Mouse (Mus musculus) limb, embryonic 14.5 days (tissue): ENCODE results near the gene Cox10. TPM values are rescaled to one million over a fixed set of nuclear protein-coding genes. Genes with fewer than 3 reads are reported as not detected.

Source experiments
- ATAC-seq: fragments of 200-750 bp; cut with Nextera tagmentation; 2 replicates; pipeline ENCODE4 v1.8.0; 2017; ENCODE audit warnings: low read depth, moderate number of reproducible peaks, moderate TSS enrichment; ENCODE audit not compliant: low FRiP score
- DNase-seq: peaks from one replicate; pipeline ENCODE4 v3.0.0-alpha.2; 2015; ENCODE audit warnings: low spot score
- H3K27ac ChIP-seq: fragments of 300-500 bp; sonication (generic); replicated peaks from 2 replicates; pipeline ENCODE4 v1.5.1; 2014; ENCODE audit warnings: low read depth, mild to moderate bottlenecking, low read length, moderate library complexity, mixed read lengths
- H3K27me3 ChIP-seq: fragments of 300-500 bp; sonication (generic); 2 replicates; pipeline ENCODE4 v1.6.1; 2014; ENCODE audit warnings: low read length, mixed read lengths; ENCODE audit not compliant: control insufficient read depth, insufficient read depth
- H3K36me3 ChIP-seq: fragments of 300-500 bp; sonication (generic); 2 replicates; pipeline ENCODE4 v1.6.1; 2014; ENCODE audit warnings: mild to moderate bottlenecking, low read length, moderate library complexity, mixed read lengths; ENCODE audit not compliant: control insufficient read depth, insufficient read depth
- H3K4me1 ChIP-seq: fragments of 300-500 bp; sonication (generic); 2 replicates; pipeline ENCODE4 v1.6.1; 2014; ENCODE audit warnings: antibody characterized with exemption, low read length, mixed read lengths; ENCODE audit not compliant: control insufficient read depth, insufficient read depth
- H3K4me2 ChIP-seq: fragments of 300-500 bp; sonication (generic); replicated peaks from 2 replicates; pipeline ENCODE4 v1.6.1; 2014; ENCODE audit warnings: low read depth, mild to moderate bottlenecking, low read length, moderate library complexity; ENCODE audit not compliant: severe bottlenecking
- H3K4me3 ChIP-seq: fragments of 300-500 bp; sonication (generic); replicated peaks from 2 replicates; pipeline ENCODE4 v1.5.1; 2014; ENCODE audit warnings: low read length
- H3K9ac ChIP-seq: fragments of 300-500 bp; sonication (generic); 2 replicates; pipeline ENCODE4 v1.6.1; 2014; ENCODE audit warnings: mild to moderate bottlenecking, low read depth, low read length, moderate library complexity; ENCODE audit not compliant: severe bottlenecking
- H3K9me3 ChIP-seq: fragments of 300-500 bp; sonication (generic); 2 replicates; pipeline ENCODE4 v1.6.1; 2016; ENCODE audit warnings: low read length; ENCODE audit not compliant: control insufficient read depth
- POLR2A ChIP-seq: fragments of 200-500 bp; IDR thresholded peaks from 2 replicates; pipeline ENCODE4 v1.8.0; 2012; ENCODE audit warnings: inconsistent platforms, mild to moderate bottlenecking, moderate library complexity, borderline replicate concordance; ENCODE audit not compliant: insufficient read depth, insufficient read length; ENCODE audit errors: extremely low read depth
- WGBS: fragments of 180-500 bp; shearing (Covaris S2); extraction: QIAGEN DNeasy Blood & Tissue Kit; methylation state at CpG from one replicate; pipeline ENCODE4 v1.1.7; 2014; 5-methylcytosine and 5-hydroxymethylcytosine counted together
- polyA plus RNA-seq, 2 experiments: library from polyadenylated mRNA; depleted of rRNA in 1 of 2; stranded (reverse) in 1 of 2; unstranded in 1 of 2; fragments of >200 nt; fragmentation: Nextera tagmentation in 1 of 2; extraction: Ambion mirVana in 1 of 2; gene quantifications; 2 replicates each; pipeline versions ENCODE4 v1.2.1 to v1.2.3; 2012 to 2014

The Cox10 gene
- polyA plus RNA-seq, 2 experiments = 13.3 to 20.6 TPM

- WGBS = 50% methylated on average over 11 of the region's 11 CpGs
Observed at GRCm38 (mm10) chr11:63969205-63969910, 109.9 kb downstream of the Cox10 start.

GRCm38 (mm10) chr11:63968388-63969035 is 110.8 kb downstream of the Cox10 start:
- Histone ChIP-seq H3K9me3 (no peaks in the 10 kb centered on the region), H3K27ac (no peak overlapping the region), H3K27me3 (no peaks in the 10 kb centered on the region), H3K4me1 (peaks cover 15% of the 10 kb centered on the region), H3K9ac (no peak overlapping the region), H3K4me3 (no peak overlapping the region), H3K4me2 (no peak overlapping the region), H3K36me3 (peaks cover 5% of the 10 kb centered on the region; the same call in 1 of the 2 replicates)
- ATAC-seq (no peak), DNase-seq (no peak)
- TF ChIP-seq POLR2A = no peak
- 55% methylated on average over 3 of the region's 3 CpGs for WGBS

More at GRCm38 (mm10) chr11:63969205-63969910, 109.9 kb downstream of the Cox10 start:
- Histone ChIP-seq H3K27ac (no peak overlapping the region), H3K4me2 (no peak overlapping the region), H3K9ac (no peak overlapping the region), H3K9me3 (no peaks in the 10 kb centered on the region), H3K27me3 (no peaks in the 10 kb centered on the region), H3K36me3 (0 out of 2 replicates have a peak, but pooled peaks cover 5% of the 10 kb centered on the region), H3K4me1 (peaks cover 15% of the 10 kb centered on the region), H3K4me3 (no peak overlapping the region)
- TF ChIP-seq POLR2A = no peak
- ATAC-seq (no peak), DNase-seq (no peak)

- Histone ChIP-seq H3K27ac (no peak overlapping the region), H3K4me2 (no peak overlapping the region), H3K4me1 (peaks cover 15% of the 10 kb centered on the region), H3K27me3 (no peaks in the 10 kb centered on the region), H3K36me3 (peaks cover 9% of the 10 kb centered on the region), H3K4me3 (no peak overlapping the region), H3K9me3 (no peaks in the 10 kb centered on the region), H3K9ac (no peak overlapping the region)
- DNase-seq = no peak
- 56% methylated on average over 9 of the region's 9 CpGs for WGBS
- ATAC-seq = no peak
- no peak for TF ChIP-seq POLR2A
Observed at GRCm38 (mm10) chr11:63967641-63968387, 111.5 kb downstream of the Cox10 start.

GRCm38 (mm10) chr11:63965437-63965836 is 113.8 kb downstream of the Cox10 start:
- Histone ChIP-seq H3K4me2 (no peak overlapping the region), H3K9me3 (no peaks in the 10 kb centered on the region), H3K27me3 (no peaks in the 10 kb centered on the region), H3K9ac (no peak overlapping the region), H3K4me1 (peaks cover 15% of the 10 kb centered on the region), H3K4me3 (no peak overlapping the region), H3K36me3 (peaks cover 9% of the 10 kb centered on the region), H3K27ac (no peak overlapping the region)
- DNase-seq (no peak), ATAC-seq (no peak)
- no peak for TF ChIP-seq POLR2A
- 68% methylated on average over 5 of the region's 5 CpGs for WGBS

- Histone ChIP-seq H3K36me3 (no peaks in the 10 kb centered on the region), H3K4me2 (no peak overlapping the region), H3K9ac (no peak overlapping the region), H3K4me3 (no peak overlapping the region), H3K27ac (no peak overlapping the region), H3K9me3 (no peaks in the 10 kb centered on the region), H3K4me1 (peaks cover 10% of the 10 kb centered on the region; the same call in 1 of the 2 replicates), H3K27me3 (no peaks in the 10 kb centered on the region)
- DNase-seq = no peak
- ATAC-seq = no peak
- 60% methylated on average over 4 of the region's 4 CpGs for WGBS
- no peak for TF ChIP-seq POLR2A
Observed at GRCm38 (mm10) chr11:63957207-63957606, 122.1 kb downstream of the Cox10 start.
